Mouse (Mus musculus) C2C12 (cell line): ENCODE measurements at regions not wholly inside any gene's neighbourhood (a gene's known extent, or its start where the extent isn't known, plus 50 kb on each side); places are given as distances from the start of the nearest gene placed in this dataset.

Source experiments
- CEBPB ChIP-seq: IDR thresholded peaks from one replicate; pipeline ENCODE4 v1.6.1; 2011; ENCODE audit warnings: low read depth, mild to moderate bottlenecking, control low read depth, moderate library complexity
- CTCF ChIP-seq: IDR thresholded peaks from one replicate; pipeline ENCODE4 v1.5.1; 2011; ENCODE audit not compliant: control insufficient read depth, insufficient read depth, insufficient read length
- FOSL1 ChIP-seq: IDR thresholded peaks from one replicate; pipeline ENCODE4 v1.8.0; 2011; ENCODE audit warnings: mild to moderate bottlenecking, low read length; ENCODE audit not compliant: poor library complexity, insufficient read depth, severe bottlenecking
- MAX ChIP-seq: IDR thresholded peaks from one replicate; pipeline ENCODE4 v1.6.1; 2011; ENCODE audit warnings: mild to moderate bottlenecking, control low read depth
- MYOD1 ChIP-seq: IDR thresholded peaks from one replicate; pipeline ENCODE4 v1.6.1; 2011; ENCODE audit warnings: low read depth; ENCODE audit not compliant: control insufficient read depth, insufficient read length
- MYOG ChIP-seq: IDR thresholded peaks from one replicate; pipeline ENCODE4 v1.6.1; 2011; ENCODE audit not compliant: control insufficient read depth, insufficient read length; ENCODE audit errors: extremely low read depth

- peak; percentile 89 for TF ChIP-seq CTCF
- no peak for TF ChIP-seq MYOD1
- no peak for TF ChIP-seq MYOG
- no peak for TF ChIP-seq MAX
- TF ChIP-seq CEBPB = no peak
- no peak for TF ChIP-seq FOSL1
These were observed 74.0 kb downstream of the Zfp36l2 start for GRCm38 (mm10) chr17:84113608-84114278.
